Mouse (Mus musculus) frontal cortex, postnatal 25 days (tissue): Measurements from ENCODE around the gene Ptges.
"Not testable (repeated sequence)": the region's sequence is repeated elsewhere in the genome, so short reads cannot be mapped to it uniquely, and the experiment has no call there.

Experiments used
- DNase-seq, 2 experiments: peaks; one replicate each; pipeline ENCODE4 v3.0.0; 2022; ENCODE audit warnings: low spot score in 2 of 2

The Ptges gene

GRCm38 (mm10) chr2:30928893-30929482 lies 675 bp downstream of the Ptges start:
- no peak for DNase-seq

- peak; percentile 70 to 72 for DNase-seq
These were observed 1.6 kb downstream of the Ptges start for GRCm38 (mm10) chr2:30927844-30928628.

GRCm38 (mm10) chr2:30927151-30927781 lies 2.4 kb downstream of the Ptges start:
- DNase-seq: no peak

GRCm38 (mm10) chr2:30926381-30926780 lies 3.3 kb downstream of the Ptges start:
- DNase-seq: no peak

GRCm38 (mm10) chr2:30925181-30925580 lies 4.5 kb downstream of the Ptges start:
- DNase-seq: no peak

GRCm38 (mm10) chr2:30923099-30923498 lies 6.6 kb downstream of the Ptges start:
- DNase-seq: no peak

- DNase-seq: no peak
These were observed 9.4 kb downstream of the Ptges start for GRCm38 (mm10) chr2:30920216-30920615.

GRCm38 (mm10) chr2:30918780-30919329 lies 10.8 kb downstream of the Ptges start:
- DNase-seq: no peak

GRCm38 (mm10) chr2:30918126-30918525 lies 11.5 kb downstream of the Ptges start:
- DNase-seq: no peak

GRCm38 (mm10) chr2:30917649-30918048 lies 12.0 kb downstream of the Ptges start:
- no peak for DNase-seq

- not testable (repeated sequence) for DNase-seq
These were observed 13.7 kb downstream of the Ptges start for GRCm38 (mm10) chr2:30915933-30916332.

- no peak for DNase-seq
These were observed 14.3 kb downstream of the Ptges start for GRCm38 (mm10) chr2:30915376-30915775.

GRCm38 (mm10) chr2:30914836-30915235 lies 14.8 kb downstream of the Ptges start:
- no peak for DNase-seq

GRCm38 (mm10) chr2:30913022-30913421 lies 16.6 kb downstream of the Ptges start:
- DNase-seq: no peak

- DNase-seq: no peak
These were observed 17.3 kb downstream of the Ptges start for GRCm38 (mm10) chr2:30912291-30912773.

GRCm38 (mm10) chr2:30906641-30907040 lies 23.0 kb downstream of the Ptges start:
- no peak for DNase-seq

GRCm38 (mm10) chr2:30905906-30906305 lies 23.8 kb downstream of the Ptges start:
- DNase-seq: no peak

- DNase-seq: no peak
These were observed 24.7 kb downstream of the Ptges start for GRCm38 (mm10) chr2:30904991-30905390.

GRCm38 (mm10) chr2:30904231-30904630 lies 25.4 kb downstream of the Ptges start:
- no peak for DNase-seq

- no peak for DNase-seq
These were observed 26.6 kb downstream of the Ptges start for GRCm38 (mm10) chr2:30902726-30903722.

- no peak for DNase-seq
These were observed 27.4 kb downstream of the Ptges start for GRCm38 (mm10) chr2:30902256-30902655.
